Mouse (Mus musculus) thymus, adult 2 months (tissue): ENCODE results near the gene Sult2b1.

Experiments
- CTCF ChIP-seq: fragments of 200-500 bp; IDR thresholded peaks from 2 replicates; pipeline ENCODE4 v1.5.1; 2012; ENCODE audit warnings: mild to moderate bottlenecking, control low read depth, low read length, moderate library complexity, borderline replicate concordance; ENCODE audit not compliant: control insufficient read depth, poor library complexity, insufficient read depth; ENCODE audit errors: extremely low read depth
- POLR2A ChIP-seq: fragments of 200-500 bp; IDR thresholded peaks from 2 replicates; pipeline ENCODE4 v1.6.1; 2012; ENCODE audit warnings: mild to moderate bottlenecking, low read length, control low read depth, moderate library complexity; ENCODE audit not compliant: control insufficient read depth, poor library complexity, insufficient read depth; ENCODE audit errors: extremely low read depth

GRCm38 (mm10) chr7:45730727-45731431 is 53.6 kb downstream of the Sult2b1 start:
- TF ChIP-seq CTCF (peak; percentile 75; the same call in 1 of the 2 replicates), POLR2A (no peak)
